Mouse (Mus musculus) MEL (cell line): Measurements from ENCODE around the gene Rad51d.

ENCODE experiments used
- CHD1 ChIP-seq: IDR thresholded peaks from 2 replicates; pipeline ENCODE4 v1.6.1; 2012; ENCODE audit warnings: low read depth, mild to moderate bottlenecking, inconsistent platforms, low read length, improper control_type of control experiment
- CTCF ChIP-seq, 3 experiments: IDR thresholded peaks in 2 of 3; conservative IDR thresholded peaks in 1 of 3; 2 replicates each; pipeline ENCODE4 v1.5.1; 2011 to 2012; ENCODE audit warnings: low read length in 3 of 3, low read depth in 2 of 3, mild to moderate bottlenecking in 2 of 3, improper control_type of control experiment in 1 of 3, inconsistent platforms in 1 of 3, mixed read lengths in 1 of 3, moderate library complexity in 1 of 3; ENCODE audit not compliant: control insufficient read depth in 1 of 3, insufficient read depth in 1 of 3, poor library complexity in 1 of 3, severe bottlenecking in 1 of 3
- ELF1 ChIP-seq: IDR thresholded peaks from 2 replicates; pipeline ENCODE4 v1.6.1; 2014; ENCODE audit warnings: low read depth, mild to moderate bottlenecking, inconsistent platforms, low read length, improper control_type of control experiment, moderate library complexity
- EP300 ChIP-seq, 2 experiments: IDR thresholded peaks; 2 replicates each; pipeline ENCODE4 v1.6.1; 2011; ENCODE audit warnings: improper control_type of control experiment in 2 of 2, low read length in 2 of 2, low read depth in 1 of 2, mild to moderate bottlenecking in 1 of 2
- MAZ ChIP-seq: IDR thresholded peaks from 2 replicates; pipeline ENCODE4 v1.6.1; 2012; ENCODE audit warnings: low read depth, mild to moderate bottlenecking, inconsistent platforms, low read length, improper control_type of control experiment
- NRF1 ChIP-seq: IDR thresholded peaks from 2 replicates; pipeline ENCODE4 v1.6.1; 2014; ENCODE audit warnings: low read depth, mild to moderate bottlenecking, inconsistent platforms, low read length, improper control_type of control experiment, moderate library complexity; ENCODE audit not compliant: poor library complexity, insufficient read depth, severe bottlenecking
- POLR2A ChIP-seq, 2 experiments: IDR thresholded peaks; 2 replicates each; pipeline ENCODE4 v1.6.1; 2011 to 2012; ENCODE audit warnings: low read length in 2 of 2, mild to moderate bottlenecking in 2 of 2, control low read depth in 1 of 2, improper control_type of control experiment in 1 of 2, low read depth in 1 of 2, moderate library complexity in 1 of 2; ENCODE audit not compliant: control insufficient read depth in 1 of 2, insufficient read depth in 1 of 2, poor library complexity in 1 of 2
- POLR2AphosphoS2 ChIP-seq: IDR thresholded peaks from 2 replicates; pipeline ENCODE4 v1.6.1; 2011; ENCODE audit warnings: low read length, improper control_type of control experiment
- TBP ChIP-seq: IDR thresholded peaks from 2 replicates; pipeline ENCODE4 v1.8.0; 2011; ENCODE audit warnings: low read depth, low read length, improper control_type of control experiment
- USF1 ChIP-seq: IDR thresholded peaks from 2 replicates; pipeline ENCODE4 v1.6.1; 2014; ENCODE audit warnings: low read depth, mild to moderate bottlenecking, inconsistent platforms, low read length, improper control_type of control experiment, moderate library complexity
- USF2 ChIP-seq, 2 experiments: IDR thresholded peaks; 2 replicates each; pipeline ENCODE4 v1.6.1; 2011 to 2012; ENCODE audit warnings: improper control_type of control experiment in 2 of 2, low read length in 2 of 2, borderline replicate concordance in 1 of 2, inconsistent platforms in 1 of 2, low read depth in 1 of 2, mild to moderate bottlenecking in 1 of 2; ENCODE audit not compliant: insufficient read depth in 1 of 2
- ZNF384 ChIP-seq: IDR thresholded peaks from 2 replicates; pipeline ENCODE4 v1.6.1; 2012; ENCODE audit warnings: low read depth, mild to moderate bottlenecking, inconsistent platforms, low read length, improper control_type of control experiment

DNA sequence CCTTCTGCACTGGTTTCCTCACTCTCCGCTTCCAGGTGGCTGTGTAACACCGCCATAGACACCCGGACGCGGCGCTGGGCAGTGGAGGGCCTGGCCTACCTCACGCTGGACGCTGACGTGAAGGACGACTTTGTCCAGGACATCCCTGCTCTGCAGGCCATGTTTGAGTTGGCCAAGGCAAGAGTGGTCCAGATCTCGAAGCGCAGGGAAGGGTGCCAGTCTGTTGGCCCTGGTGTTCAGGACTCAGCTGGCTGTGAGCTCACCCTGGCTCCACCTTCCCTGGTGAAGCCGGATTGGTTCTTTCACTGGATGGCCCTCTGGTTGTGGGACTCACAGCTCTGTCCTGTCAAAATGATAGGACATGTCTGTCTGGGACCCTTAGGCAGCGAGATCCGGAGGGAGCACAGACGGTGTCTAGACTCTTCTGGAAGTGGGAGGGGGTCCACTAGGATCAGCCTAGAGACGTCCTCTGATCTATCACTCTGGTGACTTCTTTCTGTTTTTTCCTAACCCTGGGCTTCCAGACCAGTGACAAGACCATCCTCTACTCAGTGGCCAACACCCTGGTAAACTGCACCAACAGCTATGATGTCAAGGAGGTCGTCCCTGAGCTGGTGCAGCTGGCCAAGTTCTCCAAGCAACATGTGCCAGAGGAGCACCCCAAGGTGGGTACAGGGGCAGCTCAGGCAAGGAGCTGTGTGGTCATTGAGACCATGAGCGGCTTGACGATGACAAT, 38.7 kb upstream of the Rad51d start:
- TF ChIP-seq USF1: no peak
- no peak for TF ChIP-seq CHD1
- no peak for TF ChIP-seq POLR2A (IDR thresholded peaks at IDR 0.05; ENCODE audit: control insufficient read depth in 1 of 2, insufficient read depth in 1 of 2, low read depth in 1 of 2, low read length in 2 of 2, poor library complexity in 1 of 2)
- no peak for TF ChIP-seq EP300 (IDR thresholded peaks at IDR 0.05; ENCODE audit: low read depth in 1 of 2, low read length in 2 of 2)
- TF ChIP-seq POLR2AphosphoS2: no peak
- no peak for TF ChIP-seq TBP
- no peak for TF ChIP-seq NRF1
- TF ChIP-seq CTCF (IDR thresholded peaks at IDR 0.05 in 2 of 3, conservative IDR thresholded peaks at IDR 0.05 in 1 of 3; ENCODE audit: control insufficient read depth in 1 of 3, insufficient read depth in 1 of 3, low read depth in 2 of 3, low read length in 3 of 3, poor library complexity in 1 of 3, severe bottlenecking in 1 of 3): no peak
- TF ChIP-seq MAZ: no peak
- no peak for TF ChIP-seq ZNF384
- no peak for TF ChIP-seq USF2 (IDR thresholded peaks at IDR 0.05; ENCODE audit: borderline replicate concordance in 1 of 2, insufficient read depth in 1 of 2, low read depth in 1 of 2, low read length in 2 of 2)
- no peak for TF ChIP-seq ELF1
